Mouse (Mus musculus) midbrain, embryonic 12.5 days (tissue): ENCODE measurements around the gene Serpinb7. TPM values are rescaled to one million over a fixed set of nuclear protein-coding genes. Genes with fewer than 3 reads are reported as not detected.

Source experiments
- ATAC-seq: fragments of 200-750 bp; cut with Nextera tagmentation; 2 replicates; pipeline ENCODE4 v1.8.0; 2017; ENCODE audit warnings: low read depth, moderate TSS enrichment, moderate library complexity; ENCODE audit not compliant: low FRiP score
- H3K27ac ChIP-seq: fragments of 300-500 bp; sonication (generic); replicated peaks from 2 replicates; pipeline ENCODE4 v1.5.1; 2016; ENCODE audit warnings: mild to moderate bottlenecking
- H3K27me3 ChIP-seq: fragments of 300-500 bp; sonication (generic); 2 replicates; pipeline ENCODE4 v1.6.1; 2016; ENCODE audit warnings: mild to moderate bottlenecking
- H3K36me3 ChIP-seq: fragments of 300-500 bp; sonication (generic); 2 replicates; pipeline ENCODE4 v1.6.1; 2016
- H3K4me1 ChIP-seq: fragments of 300-500 bp; sonication (generic); 2 replicates; pipeline ENCODE4 v1.6.1; 2016
- H3K4me2 ChIP-seq: fragments of 300-500 bp; sonication (generic); replicated peaks from 2 replicates; pipeline ENCODE4 v1.6.1; 2016; ENCODE audit warnings: mild to moderate bottlenecking, moderate library complexity
- H3K4me3 ChIP-seq: fragments of 300-500 bp; sonication (generic); 2 replicates; pipeline ENCODE4 v1.5.1; 2016; ENCODE audit warnings: mild to moderate bottlenecking
- H3K9ac ChIP-seq: fragments of 300-500 bp; sonication (generic); replicated peaks from 2 replicates; pipeline ENCODE4 v1.6.1; 2016; ENCODE audit warnings: mild to moderate bottlenecking, moderate library complexity
- H3K9me3 ChIP-seq: fragments of 300-500 bp; sonication (generic); 2 replicates; pipeline ENCODE4 v1.6.1; 2016; ENCODE audit warnings: mild to moderate bottlenecking
- polyA plus RNA-seq: library from polyadenylated mRNA; unstranded; fragments of >200 nt; fragmentation: Nextera tagmentation; extraction: Ambion mirVana; gene quantifications from 2 replicates; pipeline ENCODE4 v1.2.1, GENCODE M21; 2016

Serpinb7 gene
- polyA plus RNA-seq, 1 experiment from 2014 or later: not detected

DNA sequence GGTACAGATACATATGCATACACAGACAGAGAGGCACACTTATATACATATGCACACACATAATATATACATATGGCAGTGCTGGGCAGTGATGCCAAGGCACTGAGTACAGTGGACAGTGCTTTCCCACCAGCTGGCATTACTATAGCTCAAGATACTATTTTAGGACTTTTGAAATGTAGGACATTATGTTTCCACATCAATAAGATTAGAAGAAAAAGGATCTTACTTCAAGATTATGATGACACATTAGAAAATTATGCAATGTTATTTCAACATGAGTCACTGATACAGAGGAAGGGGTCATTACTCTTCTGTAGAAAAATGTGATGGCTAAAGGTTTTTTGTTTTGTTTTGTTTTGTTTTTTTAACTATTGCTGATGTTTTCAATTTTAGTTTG, 102.6 kb downstream of the Serpinb7 start:
- no peaks in the 10 kb centered on the region for H3K9me3 ChIP-seq
- no peak overlapping the region for H3K27ac ChIP-seq
- no peaks in the 10 kb centered on the region for H3K4me1 ChIP-seq
- H3K4me2 ChIP-seq: no peak overlapping the region
- H3K9ac ChIP-seq: no peak overlapping the region
- no peaks in the 10 kb centered on the region for H3K27me3 ChIP-seq
- no peak overlapping the region for H3K4me3 ChIP-seq
- ATAC-seq: no peak
- H3K36me3 ChIP-seq: no peaks in the 10 kb centered on the region

Other genes with a start within 250 kb of the Serpinb7 start
- not detected in 2 replicates for gene Serpinb3b, start 121.3 kb upstream of the Serpinb7 start, polyA plus RNA-seq
- not detected in 2 replicates for gene Serpinb3c, start 121.3 kb upstream of the Serpinb7 start, polyA plus RNA-seq
- gene Serpinb11, start 38.5 kb upstream of the Serpinb7 start, polyA plus RNA-seq: not detected in 2 replicates
- not detected in 2 replicates for gene Serpinb2, start 111.8 kb downstream of the Serpinb7 start, polyA plus RNA-seq
- 0.12 and 1.1 TPM in 2 replicates for gene Serpinb8, start 190.4 kb downstream of the Serpinb7 start, polyA plus RNA-seq